Mouse (Mus musculus) kidney, postnatal 0 days (tissue): ENCODE data around the gene Edem3. TPM values are rescaled to one million over a fixed set of nuclear protein-coding genes. Genes with fewer than 3 reads are reported as not detected.
"Not testable (repeated sequence)": the region's sequence is repeated elsewhere in the genome, so short reads cannot be mapped to it uniquely, and the experiment has no call there.

Experiments
- ATAC-seq: fragments of 200-750 bp; cut with Nextera tagmentation; replicated peaks from 2 replicates; pipeline ENCODE4 v1.8.0; 2017; ENCODE audit warnings: low read depth, moderate number of reproducible peaks, moderate TSS enrichment, moderate library complexity; ENCODE audit not compliant: low FRiP score
- DNase-seq: peaks from one replicate; pipeline ENCODE4 v3.0.0-alpha.2; 2016; ENCODE audit warnings: low spot score
- H3K27ac ChIP-seq: fragments of 300-500 bp; sonication (generic); 2 replicates; pipeline ENCODE4 v1.5.1; 2014; ENCODE audit warnings: mild to moderate bottlenecking
- H3K27me3 ChIP-seq: fragments of 300-500 bp; sonication (generic); 2 replicates; pipeline ENCODE4 v1.6.1; 2014; ENCODE audit warnings: low read length, mixed read lengths; ENCODE audit not compliant: insufficient read depth
- H3K36me3 ChIP-seq: fragments of 300-500 bp; sonication (generic); 2 replicates; pipeline ENCODE4 v1.6.1; 2014; ENCODE audit warnings: low read length, mixed read lengths; ENCODE audit not compliant: insufficient read depth
- H3K4me1 ChIP-seq: fragments of 300-500 bp; sonication (generic); replicated peaks from 2 replicates; pipeline ENCODE4 v1.6.1; 2014; ENCODE audit warnings: antibody characterized with exemption, low read length, mixed read lengths; ENCODE audit not compliant: insufficient read depth
- H3K4me2 ChIP-seq: fragments of 300-500 bp; sonication (generic); 2 replicates; pipeline ENCODE4 v1.6.1; 2014; ENCODE audit warnings: mild to moderate bottlenecking, low read length, moderate library complexity, mixed read lengths
- H3K4me3 ChIP-seq: fragments of 300-500 bp; sonication (generic); replicated peaks from 2 replicates; pipeline ENCODE4 v1.5.1; 2014; ENCODE audit warnings: low read depth, low read length
- H3K9ac ChIP-seq: fragments of 300-500 bp; sonication (generic); 2 replicates; pipeline ENCODE4 v1.6.1; 2014; ENCODE audit warnings: low read depth, low read length
- H3K9me3 ChIP-seq: fragments of 300-500 bp; sonication (generic); replicated peaks from 2 replicates; pipeline ENCODE4 v1.6.1; 2016; ENCODE audit warnings: low read length, inconsistent platforms, mixed read lengths
- CTCF ChIP-seq: IDR thresholded peaks from 2 replicates; pipeline ENCODE4 v1.5.1; 2016; ENCODE audit warnings: antibody characterized with exemption, low read depth, mild to moderate bottlenecking, moderate library complexity
- WGBS: fragments of 180-500 bp; shearing (Covaris S2); extraction: QIAGEN DNeasy Blood & Tissue Kit; methylation state at CpG from one replicate; pipeline ENCODE4 v1.1.7; 2014; 5-methylcytosine and 5-hydroxymethylcytosine counted together
- polyA plus RNA-seq: library from polyadenylated mRNA; unstranded; fragments of >200 nt; fragmentation: Nextera tagmentation; extraction: Ambion mirVana; gene quantifications from 2 replicates; pipeline ENCODE4 v1.2.1, GENCODE M21; 2015

Edem3 gene
- polyA plus RNA-seq, 1 experiment from 2014 or later: 11.7 TPM

- Histone ChIP-seq H3K4me3 (no peak overlapping the region), H3K27ac (no peak overlapping the region), H3K9ac (no peak overlapping the region), H3K9me3 (no peaks in the 10 kb centered on the region), H3K27me3 (no peaks in the 10 kb centered on the region), H3K4me2 (no peak overlapping the region), H3K4me1 (no peaks in the 10 kb centered on the region), H3K36me3 (0 out of 2 replicates have a peak, but pooled peaks cover 21% of the 10 kb centered on the region)
- ATAC-seq: no peak
- no peak for DNase-seq
- TF ChIP-seq CTCF: no peak
- WGBS: 76% methylated on average over 4 of the region's 4 CpGs
Observed at GRCm38 (mm10) chr1:151789136-151789535, 34.0 kb downstream of the Edem3 start.

GRCm38 (mm10) chr1:151792076-151792475 lies 36.9 kb downstream of the Edem3 start:
- not testable (repeated sequence) for H3K4me2 ChIP-seq, ATAC-seq, H3K9ac ChIP-seq, DNase-seq, H3K4me3 ChIP-seq, H3K27me3 ChIP-seq, H3K4me1 ChIP-seq, H3K27ac ChIP-seq, H3K9me3 ChIP-seq
- WGBS: 89% methylated on average over 8 of the region's 8 CpGs
- peaks cover 11% of the 10 kb centered on the region; the same call in 1 of the 2 replicates for H3K36me3 ChIP-seq

- not testable (repeated sequence) for H3K9me3 ChIP-seq, H3K27ac ChIP-seq, DNase-seq, ATAC-seq, H3K27me3 ChIP-seq, H3K4me1 ChIP-seq, H3K4me3 ChIP-seq, H3K9ac ChIP-seq, H3K4me2 ChIP-seq
- WGBS: 77% methylated on average over 3 of the region's 3 CpGs
- peaks cover 34% of the 10 kb centered on the region for H3K36me3 ChIP-seq
Observed at GRCm38 (mm10) chr1:151802795-151803194, 47.6 kb downstream of the Edem3 start.

- no peak for TF ChIP-seq CTCF
- no peak overlapping the region for H3K4me2 ChIP-seq
- no peaks in the 10 kb centered on the region for H3K4me1 ChIP-seq
- no peaks in the 10 kb centered on the region for H3K9me3 ChIP-seq
- 79% methylated on average over 5 of the region's 5 CpGs for WGBS
- no peak overlapping the region for H3K9ac ChIP-seq
- H3K27me3 ChIP-seq: no peaks in the 10 kb centered on the region
- ATAC-seq (no peak), DNase-seq (no peak)
- H3K36me3 ChIP-seq: peaks cover 31% of the 10 kb centered on the region
- no peak overlapping the region for H3K4me3 ChIP-seq
- H3K27ac ChIP-seq: no peak overlapping the region
Observed at GRCm38 (mm10) chr1:151807286-151807685, 52.1 kb downstream of the Edem3 start.

- Histone ChIP-seq H3K36me3 (peaks cover 34% of the 10 kb centered on the region), H3K4me1 (no peaks in the 10 kb centered on the region), H3K27ac (no peak overlapping the region), H3K27me3 (no peaks in the 10 kb centered on the region), H3K4me2 (no peak overlapping the region), H3K4me3 (no peak overlapping the region), H3K9ac (no peak overlapping the region), H3K9me3 (no peaks in the 10 kb centered on the region)
- ATAC-seq (no peak), DNase-seq (no peak)
- TF ChIP-seq CTCF: no peak
- WGBS: 76% methylated on average over 7 of the region's 7 CpGs
Observed at GRCm38 (mm10) chr1:151810628-151811421, 55.7 kb downstream of the Edem3 start.

GRCm38 (mm10) chr1:151811456-151811855 lies 56.3 kb downstream of the Edem3 start:
- peaks cover 31% of the 10 kb centered on the region for H3K36me3 ChIP-seq
- no peak overlapping the region for H3K4me2 ChIP-seq
- no peaks in the 10 kb centered on the region for H3K4me1 ChIP-seq
- no peak overlapping the region for H3K9ac ChIP-seq
- no peak for ATAC-seq
- H3K27me3 ChIP-seq: no peaks in the 10 kb centered on the region
- 89% methylated on average over 16 of the region's 16 CpGs for WGBS
- no peak for DNase-seq
- H3K27ac ChIP-seq: no peak overlapping the region
- no peaks in the 10 kb centered on the region for H3K9me3 ChIP-seq
- H3K4me3 ChIP-seq: no peak overlapping the region
- TF ChIP-seq CTCF: no peak
